Mouse (Mus musculus): ENCODE results near the gene Cstf1.

DNA sequence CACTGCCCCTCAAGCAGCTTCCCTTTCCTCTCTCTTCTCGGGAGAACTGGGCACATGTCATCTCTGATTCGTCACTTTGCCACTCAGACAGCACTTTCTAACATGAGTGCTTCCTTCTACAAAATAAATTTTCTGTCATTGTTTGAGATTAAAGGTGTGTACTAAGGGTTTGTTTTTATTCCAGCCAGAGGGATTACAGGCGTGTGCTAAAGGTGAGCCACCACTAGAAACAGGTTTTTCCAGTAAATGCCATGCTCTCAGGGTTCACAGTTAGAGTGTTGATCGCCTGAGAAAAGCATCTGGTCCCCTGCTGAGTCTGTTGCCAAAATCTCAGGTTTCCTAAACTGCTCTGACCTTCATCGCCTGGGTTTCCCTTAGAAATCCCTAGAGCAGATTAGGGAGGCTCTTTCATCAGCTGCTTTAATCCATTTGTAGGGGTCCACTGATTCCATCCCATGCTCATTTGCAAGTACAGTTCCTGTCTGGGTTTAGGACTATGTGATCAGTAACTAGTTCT, 6.6 kb downstream of the Cstf1 start:
- TF ChIP-seq CTCF (IDR thresholded peaks at IDR 0.05; ENCODE audit: borderline replicate concordance, extremely low read depth, insufficient read depth, insufficient read length) (no peak), POLR2A (IDR thresholded peaks at IDR 0.05; ENCODE audit: borderline replicate concordance, extremely low read depth, insufficient read depth, insufficient read length, poor library complexity, severe bottlenecking) (no peak)

All from brain, embryonic 14.5 days (tissue).